Mouse (Mus musculus) spleen, adult 18-20 months (tissue): ENCODE measurements around the gene Dnlz.

Source experiments
- DNase-seq, 2 experiments: peaks; one replicate each; pipeline ENCODE4 v3.0.0; 2022; ENCODE audit warnings: mixed read lengths in 2 of 2

The Dnlz gene

DNA sequence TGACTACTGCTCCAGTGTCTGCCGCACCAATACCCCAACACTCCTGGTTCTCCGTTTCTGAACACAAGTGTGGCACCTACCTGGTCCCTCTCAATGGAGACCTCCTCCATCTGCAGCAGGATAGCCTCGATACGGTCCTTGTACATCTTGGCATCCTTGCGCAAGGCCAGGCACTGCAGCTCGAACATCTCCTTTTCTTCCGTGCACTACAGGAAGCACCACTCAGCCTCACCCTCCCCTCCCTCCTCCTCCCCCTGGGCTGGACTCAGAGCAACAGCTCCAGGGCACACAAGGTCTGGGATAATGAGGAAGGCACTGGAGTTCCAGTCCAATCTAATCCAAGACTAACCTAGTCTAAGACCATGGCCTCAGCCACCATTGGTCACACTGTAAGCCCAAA lies 4.8 kb upstream of the Dnlz start:
- no peak for DNase-seq

DNA sequence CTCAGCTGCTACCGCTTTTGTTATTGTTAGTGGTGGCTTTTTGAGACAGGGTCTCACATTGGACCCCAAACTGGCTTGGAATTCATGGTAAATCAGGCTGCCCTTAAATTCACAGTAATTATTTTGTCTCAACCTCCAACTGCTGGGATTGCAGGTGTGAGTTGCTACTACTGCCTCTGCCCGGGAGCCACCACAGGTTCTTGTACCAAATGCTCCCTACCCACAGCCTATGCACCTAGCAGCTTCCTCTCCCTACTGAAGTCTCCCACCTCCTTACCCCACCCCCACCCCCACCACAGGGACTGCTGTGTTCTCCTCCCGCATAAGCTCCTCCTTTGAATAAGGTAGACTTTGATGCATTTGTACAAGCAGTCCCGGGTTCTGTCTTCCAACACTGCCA lies 4.3 kb upstream of the Dnlz start:
- no peak for DNase-seq

DNA sequence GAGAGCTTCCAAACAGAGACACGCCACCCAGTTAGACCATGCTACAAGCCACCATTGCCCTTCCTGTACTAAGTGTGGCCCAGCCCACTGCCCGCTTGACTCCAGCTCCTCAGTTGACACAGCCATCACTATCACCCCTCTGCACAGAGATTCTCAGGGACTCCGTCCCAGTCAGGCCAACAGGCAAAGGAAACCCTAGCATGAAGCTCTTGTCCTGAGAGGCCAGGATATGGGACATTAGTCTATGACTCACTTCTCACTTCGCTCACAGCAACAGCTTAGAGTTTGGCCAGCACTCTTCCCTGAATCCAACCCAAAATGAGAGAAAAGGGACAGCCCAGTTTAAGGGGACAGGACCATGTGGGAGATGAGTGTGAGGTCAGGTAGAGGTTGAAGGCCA lies 2.5 kb upstream of the Dnlz start:
- no peak for DNase-seq

DNA sequence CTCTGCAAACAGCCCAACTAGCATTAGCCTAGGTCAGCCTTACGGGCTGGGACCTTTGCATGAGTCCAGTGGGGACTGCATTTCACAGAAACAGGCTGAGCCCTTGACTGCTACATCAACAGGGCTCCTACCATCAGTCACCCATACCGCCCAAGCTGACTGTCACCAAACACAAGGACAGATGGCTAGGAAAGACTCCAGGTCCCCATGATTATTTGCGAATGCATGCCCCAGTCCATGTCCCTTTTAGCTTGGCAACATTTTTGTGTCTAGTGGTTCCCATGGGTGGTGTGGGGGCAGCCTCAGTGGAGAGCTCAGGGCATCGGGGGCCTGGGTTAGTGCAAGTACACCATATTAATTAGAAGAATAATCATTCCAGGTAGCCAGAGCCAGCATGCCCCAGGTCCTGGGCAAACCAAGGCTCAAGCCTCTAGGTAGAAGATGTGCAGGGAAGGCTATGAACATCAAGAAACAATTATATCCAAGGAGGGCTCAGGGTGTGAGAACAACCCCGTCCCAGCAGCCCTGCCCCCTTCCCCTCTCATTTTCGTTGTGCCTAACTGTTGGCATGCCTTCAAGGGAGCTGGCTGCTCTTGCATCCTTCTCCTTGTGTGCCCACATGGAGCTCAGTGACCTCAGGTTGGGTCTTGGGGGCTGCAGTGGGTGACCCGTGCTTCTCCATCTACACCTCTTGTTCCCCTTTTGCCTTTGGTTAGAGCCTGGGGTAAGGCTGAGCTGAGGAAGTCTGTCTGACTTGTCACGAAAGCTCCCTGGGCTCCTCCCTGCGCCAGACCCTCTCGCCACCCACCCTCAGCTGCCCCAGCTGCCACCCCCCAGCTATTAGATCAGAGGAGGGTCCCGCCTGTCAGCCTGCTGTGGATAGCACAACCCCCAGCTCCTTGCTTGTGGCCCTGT lies 1.4 kb upstream of the Dnlz start:
- DNase-seq: no peak

DNA sequence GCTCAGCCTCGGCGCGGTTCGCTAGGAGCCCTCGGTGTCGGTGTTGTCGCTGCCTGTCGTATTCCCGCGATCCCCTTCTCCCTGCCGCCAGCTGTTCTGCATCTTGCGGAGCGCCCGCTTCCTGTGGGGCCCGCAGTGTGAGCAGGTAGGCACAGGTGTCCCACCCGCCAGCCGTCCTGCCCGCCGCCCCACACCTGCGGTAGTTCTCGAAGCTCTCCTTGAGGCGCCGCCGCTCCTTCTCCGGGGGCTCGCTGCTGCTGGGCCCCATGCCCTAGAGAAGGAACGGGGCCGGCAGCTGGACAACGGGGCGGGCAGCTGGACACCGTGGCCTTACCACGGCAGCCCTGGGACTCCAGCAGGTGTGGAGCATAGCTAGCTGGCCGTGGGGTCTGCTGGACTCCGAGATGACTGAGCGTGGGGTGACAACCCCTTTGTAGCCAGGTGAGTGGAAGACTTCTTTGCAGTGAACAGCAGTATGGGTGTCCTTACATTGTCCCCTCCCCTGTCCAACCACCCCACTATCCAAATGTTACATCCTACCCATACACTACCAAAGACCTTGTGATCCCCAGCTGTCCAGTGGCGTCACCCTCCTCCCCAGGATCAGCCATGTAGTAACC lies 491 bp upstream of the Dnlz start:
- peak; percentile 19 to 46 for DNase-seq

DNA sequence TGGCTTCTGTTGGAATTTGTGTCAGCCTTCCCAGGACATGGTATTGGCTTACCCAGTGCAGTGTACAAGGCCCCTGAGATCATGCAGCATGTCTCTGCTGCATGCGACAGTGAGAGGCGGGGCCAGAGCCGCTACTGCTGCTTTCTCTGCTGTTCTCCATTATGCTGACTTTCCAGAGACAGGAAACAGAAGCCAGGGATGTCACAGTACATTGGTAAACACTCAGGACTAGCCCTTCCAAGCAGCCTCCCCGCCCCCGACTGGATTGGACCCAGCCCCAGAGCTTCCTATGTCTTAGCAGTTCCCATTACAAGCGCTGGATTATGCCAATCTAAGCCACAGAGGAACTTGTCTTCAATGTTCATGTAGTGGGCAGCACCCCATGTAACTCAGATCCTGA lies 3.7 kb downstream of the Dnlz start:
- DNase-seq: no peak

DNA sequence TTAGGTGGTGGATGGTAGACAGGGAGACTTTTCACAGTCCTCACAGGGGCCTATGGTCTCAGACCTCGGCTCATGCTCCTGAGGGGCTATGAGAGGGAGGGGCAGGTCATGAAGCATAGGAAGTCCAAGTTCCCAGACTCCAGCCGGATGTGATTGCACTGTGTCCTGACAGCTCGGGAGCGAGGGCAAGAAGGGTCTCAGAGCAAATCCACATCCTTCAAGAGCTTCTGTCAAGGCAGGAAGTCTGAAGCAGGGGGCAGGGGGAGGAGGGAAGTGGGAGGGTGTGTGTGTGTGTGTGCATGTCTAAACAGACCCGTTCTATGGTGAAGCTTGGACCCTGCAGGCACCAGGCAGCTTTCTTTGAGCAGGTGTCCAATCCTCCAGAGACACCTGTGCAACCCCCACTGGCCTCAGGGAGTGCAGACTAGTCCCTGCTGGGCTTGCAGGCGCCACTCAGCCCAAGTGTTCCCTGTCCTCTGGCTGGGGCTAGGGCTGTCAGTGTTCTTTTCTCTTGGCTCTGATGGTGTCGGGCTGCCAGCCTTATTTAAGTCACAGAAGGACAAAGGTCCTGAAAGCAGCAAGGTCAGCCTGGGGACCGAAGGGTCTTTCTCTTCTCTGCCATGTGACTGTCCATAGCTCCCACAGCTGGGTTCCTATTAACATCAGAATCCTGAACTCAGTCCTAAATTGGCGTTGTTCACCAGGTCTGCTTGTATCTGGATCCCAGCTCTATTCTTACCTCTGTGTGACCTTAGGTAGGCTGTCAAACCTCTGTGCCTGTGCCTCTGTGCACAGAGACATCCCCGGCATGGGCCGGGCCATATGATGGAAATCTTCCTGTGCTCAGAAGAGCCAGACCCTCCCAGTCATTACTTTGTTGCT lies 9.1 kb downstream of the Dnlz start:
- DNase-seq: no peak

DNA sequence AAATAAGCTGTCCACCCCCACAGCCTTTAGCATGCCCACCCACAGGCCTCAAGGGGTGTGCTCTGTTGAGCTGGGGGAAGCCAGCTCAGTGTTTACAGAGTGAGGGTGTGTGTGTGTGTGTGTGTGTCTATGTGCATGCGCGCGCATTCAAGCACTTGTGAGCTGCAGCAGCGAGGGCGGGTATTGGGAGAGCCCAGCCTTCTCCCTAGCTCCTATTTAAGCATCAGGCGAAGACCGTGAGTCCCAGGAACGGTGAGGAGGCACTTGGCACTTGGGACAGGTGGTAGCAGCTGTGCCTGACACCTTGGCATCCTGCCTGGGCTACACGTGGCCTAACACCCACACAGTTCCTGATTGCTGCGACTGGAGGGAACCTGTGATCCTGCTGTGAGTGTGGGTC lies 9.9 kb downstream of the Dnlz start:
- DNase-seq: no peak

DNA sequence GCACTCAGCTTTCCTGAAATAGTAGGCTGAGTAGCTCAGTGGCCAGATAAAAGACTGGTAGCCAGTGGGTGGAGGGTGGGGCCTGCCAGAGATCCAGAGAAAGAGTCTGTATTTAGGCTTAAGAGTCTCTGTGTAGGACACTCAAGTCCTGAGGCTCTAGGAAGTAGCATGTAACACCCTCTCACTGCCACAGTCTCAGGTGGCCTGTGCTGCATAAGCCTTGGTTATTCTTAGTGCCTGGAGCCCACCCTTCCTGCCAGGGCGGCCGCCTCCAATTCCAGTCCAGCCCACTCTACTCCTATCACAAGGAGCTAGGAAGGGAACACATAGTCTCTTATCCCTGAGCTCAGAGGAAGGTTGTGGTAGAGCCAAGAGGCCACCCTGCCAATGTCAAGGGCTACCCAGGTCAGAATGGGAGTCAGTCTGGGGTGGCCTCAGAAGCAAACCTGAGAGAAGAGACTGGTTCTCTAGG lies 10.4 kb downstream of the Dnlz start:
- DNase-seq: no peak

DNA sequence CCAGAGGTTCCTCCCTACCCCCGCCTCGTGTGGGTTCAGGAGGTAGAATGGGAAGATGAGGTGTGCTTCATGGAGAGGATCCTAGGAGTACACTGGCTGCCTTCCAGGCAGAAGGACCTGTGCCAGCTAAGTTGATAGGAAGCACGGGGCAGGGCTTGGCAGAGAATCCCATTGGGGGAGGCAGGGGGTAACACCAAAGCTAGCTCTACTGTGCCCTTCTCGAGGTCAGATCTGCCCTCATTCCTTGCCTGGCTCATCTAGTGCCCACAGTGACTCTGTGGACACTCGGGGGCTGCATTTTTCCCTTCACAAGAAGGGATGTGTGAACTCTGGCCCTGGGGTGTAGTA lies 12.7 kb downstream of the Dnlz start:
- no peak for DNase-seq

DNA sequence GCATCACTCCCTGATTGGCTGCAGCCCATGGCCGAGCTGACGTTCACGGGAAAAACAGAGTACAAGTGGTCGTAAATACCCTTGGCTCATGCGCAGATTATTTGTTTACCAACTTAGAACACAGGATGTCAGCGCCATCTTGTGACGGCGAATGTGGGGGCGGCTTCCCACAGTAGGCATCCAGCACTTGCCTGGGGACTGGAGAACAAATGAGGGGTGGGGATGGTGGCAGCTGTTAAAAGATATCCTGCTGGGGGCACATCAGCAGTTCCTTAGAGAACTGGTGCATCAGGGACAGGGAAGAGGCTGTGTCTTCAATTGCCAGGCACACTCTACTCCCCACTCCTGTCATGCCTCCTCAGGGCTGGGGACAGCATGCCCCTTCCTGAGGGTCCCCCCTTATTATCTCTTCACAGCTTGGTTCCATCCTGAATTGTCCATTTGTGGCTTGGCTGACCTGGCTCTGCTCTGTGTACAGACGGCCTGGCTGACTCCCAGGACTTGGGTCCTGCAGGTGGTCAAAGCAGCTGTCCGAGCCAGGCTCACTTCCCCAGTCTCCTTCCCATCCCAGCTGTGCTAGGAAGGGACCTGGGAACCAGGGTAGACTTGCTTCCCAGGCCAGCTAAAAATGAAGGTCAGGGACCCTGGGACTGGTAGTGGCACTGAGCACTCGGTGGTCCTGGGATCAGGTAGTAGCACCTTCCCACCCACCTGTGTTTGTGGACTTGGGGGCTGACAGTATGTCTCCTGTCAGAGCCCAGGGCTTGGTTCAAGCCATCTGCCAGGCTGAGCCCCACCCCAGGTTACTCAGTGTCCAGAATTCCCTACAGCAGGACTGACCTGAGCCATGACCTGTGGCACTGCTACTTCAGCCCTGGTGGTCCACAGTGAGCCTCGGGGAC lies 13.4 kb downstream of the Dnlz start:
- no peak for DNase-seq

DNA sequence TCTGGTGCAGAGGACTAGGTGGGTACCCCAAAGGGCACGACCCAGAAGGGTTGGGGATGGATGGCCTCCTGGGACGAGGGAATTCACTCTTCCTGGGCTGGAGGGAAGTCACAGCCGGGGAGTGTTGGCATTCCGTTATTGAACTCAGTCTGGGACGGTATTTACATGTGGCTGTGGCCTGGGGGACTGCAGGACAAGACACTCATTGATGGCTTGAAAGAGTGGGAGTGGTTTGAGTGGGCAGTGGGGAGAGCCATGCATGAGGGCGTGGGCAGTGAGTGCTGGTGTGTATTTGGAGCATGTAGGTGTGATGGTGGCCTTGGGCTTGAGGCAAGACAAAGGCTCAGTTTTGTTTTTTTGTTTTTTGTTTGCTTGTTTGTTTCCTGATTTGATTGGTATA lies 21.2 kb downstream of the Dnlz start:
- no peak for DNase-seq

DNA sequence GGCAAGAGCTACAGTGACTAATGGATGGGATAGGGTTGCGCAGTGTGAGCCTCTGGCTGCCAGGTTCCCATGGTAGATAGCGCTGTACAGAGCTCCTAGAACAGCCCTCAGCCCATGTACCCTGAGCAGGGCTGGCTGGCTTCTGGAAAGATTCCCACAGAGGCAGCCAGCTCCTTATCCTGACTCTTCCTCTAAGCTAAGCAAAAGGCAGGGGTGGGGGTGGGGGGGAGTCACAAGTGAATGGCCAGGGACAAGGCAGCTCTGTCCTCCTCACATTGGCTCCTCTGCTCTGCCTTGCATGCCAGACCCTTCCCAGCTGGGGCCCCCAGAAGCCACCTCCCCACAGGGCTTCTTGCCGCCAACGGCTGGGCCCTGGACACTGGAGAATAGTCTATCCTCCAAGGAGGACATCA lies 21.8 kb downstream of the Dnlz start:
- no peak for DNase-seq

DNA sequence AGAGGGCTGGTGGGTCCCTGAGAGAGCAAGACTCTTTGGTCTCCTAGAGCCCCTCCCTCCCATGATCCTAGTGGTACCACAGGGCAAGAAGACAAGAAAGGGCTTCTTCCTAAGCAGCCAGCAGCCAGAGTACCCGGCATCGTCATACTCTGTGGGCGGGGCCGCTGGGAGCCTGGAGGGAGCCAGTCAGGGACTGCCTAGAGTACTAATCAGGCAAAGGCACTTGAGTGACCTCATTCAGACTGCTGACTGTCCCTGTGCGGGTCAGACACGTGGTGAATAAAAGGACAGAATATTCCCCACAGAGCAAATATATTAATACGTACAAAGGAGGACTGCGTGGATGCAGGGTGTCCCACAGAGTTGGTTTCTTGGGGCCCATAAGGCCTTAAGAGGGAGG lies 22.5 kb downstream of the Dnlz start:
- DNase-seq: no peak

DNA sequence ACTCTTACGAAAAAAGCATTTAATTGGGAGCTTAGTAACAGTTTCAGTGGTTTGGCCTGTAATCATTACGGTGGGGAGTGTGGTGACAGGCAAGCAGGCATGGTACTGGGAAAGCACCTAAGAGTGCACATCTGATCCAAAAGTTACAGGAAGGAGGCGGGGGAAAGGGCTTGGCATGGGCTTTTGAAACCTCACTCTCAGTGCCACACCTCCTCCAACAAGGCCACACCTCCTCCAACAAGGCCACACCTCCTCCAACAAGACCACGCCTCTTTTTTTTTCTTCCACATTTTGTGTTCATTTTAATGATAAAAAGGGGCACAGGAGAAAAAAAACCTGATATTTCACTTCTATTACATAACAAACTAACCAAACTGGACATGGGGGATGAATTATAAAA lies 24.1 kb downstream of the Dnlz start:
- DNase-seq: no peak

DNA sequence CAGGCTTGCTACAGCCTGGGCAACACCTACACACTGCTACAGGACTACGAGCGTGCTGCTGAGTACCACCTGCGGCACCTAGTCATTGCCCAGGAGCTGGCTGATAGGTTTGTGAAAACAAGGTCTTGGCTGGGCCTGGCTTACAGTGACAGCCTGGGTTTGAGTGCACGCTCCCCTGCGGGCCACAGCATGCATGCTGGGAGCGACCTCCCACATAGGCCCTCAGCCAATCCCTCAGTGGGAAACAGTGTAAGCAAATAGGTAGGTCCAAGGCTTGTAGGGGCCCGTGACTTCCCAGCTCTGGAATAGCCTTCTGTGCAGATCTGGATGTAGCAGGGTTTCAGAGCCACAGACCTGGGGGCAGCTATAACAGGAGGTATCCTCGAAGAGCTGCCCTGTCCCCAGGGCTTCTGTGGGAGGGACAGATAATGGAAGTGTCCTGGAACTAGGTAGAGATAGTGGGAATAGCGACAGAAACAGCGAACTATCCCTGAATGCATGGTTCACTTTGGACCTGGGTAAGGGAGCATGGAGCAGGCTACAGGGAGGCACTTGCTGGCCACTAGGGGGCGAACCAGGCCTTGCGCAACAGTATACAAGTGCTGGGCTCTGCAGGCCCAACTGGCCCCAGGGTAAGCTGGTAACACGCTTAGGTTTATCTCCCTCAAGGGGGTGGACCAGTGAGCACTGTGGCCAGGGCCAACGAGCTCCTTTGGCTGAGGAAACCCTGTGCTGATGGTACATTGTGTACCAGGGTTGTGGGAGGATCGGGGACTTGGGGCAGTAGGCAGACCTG lies 26.3 kb downstream of the Dnlz start:
- peak in 1 of 2 experiments; percentile 47 for DNase-seq

DNA sequence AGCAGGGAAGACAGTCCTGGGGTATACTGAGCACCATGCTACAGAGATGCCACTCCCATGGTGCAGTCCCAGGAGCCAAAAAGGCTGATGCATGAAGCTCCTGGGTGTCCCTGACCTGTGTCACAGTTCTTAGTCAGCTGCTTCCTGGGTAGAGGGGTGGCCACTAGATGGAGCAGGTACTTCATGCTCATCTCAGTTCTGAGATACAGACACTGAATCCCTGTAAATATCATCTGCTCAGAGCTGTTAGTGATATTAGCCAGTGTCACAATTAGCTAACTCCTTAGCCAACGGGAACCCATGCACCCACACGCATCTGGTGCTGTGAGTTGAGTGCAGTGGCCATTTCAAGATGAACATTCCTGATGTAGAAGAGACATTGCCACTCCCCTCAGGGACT lies 27.0 kb downstream of the Dnlz start:
- DNase-seq: no peak

DNA sequence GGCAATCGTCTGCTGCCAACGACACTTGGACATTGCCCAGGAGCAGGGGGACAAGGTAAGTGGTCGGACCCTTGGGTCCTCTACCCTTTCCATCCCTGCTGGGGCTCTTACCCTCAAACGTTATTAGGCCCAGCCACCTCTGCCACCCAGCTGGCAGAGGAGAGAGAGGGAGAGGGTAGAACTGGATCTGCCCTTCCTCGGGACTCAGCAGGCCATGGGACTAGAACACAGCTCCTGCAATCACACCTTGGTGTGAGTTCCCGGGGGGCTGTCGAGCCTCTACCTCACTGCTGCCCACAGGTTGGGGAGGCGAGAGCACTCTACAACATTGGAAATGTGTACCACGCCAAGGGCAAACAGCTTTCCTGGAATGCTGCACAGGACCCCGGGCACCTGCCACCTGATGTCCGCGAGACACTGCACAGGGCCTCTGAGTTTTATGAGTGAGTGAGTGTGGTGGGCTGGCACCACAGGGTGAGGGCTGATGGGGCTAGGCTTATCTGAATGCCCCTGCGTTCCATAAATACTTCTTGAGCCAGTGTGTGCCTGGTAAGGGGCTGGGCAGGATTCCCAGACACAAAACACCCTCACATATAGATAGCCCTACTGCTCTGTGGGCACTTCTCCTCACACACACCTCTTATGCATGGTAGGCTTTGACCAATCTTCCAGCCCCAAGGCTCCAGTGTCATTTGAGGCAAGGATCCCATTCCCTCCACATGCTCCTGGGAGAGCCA lies 28.2 kb downstream of the Dnlz start:
- no peak for DNase-seq

DNA sequence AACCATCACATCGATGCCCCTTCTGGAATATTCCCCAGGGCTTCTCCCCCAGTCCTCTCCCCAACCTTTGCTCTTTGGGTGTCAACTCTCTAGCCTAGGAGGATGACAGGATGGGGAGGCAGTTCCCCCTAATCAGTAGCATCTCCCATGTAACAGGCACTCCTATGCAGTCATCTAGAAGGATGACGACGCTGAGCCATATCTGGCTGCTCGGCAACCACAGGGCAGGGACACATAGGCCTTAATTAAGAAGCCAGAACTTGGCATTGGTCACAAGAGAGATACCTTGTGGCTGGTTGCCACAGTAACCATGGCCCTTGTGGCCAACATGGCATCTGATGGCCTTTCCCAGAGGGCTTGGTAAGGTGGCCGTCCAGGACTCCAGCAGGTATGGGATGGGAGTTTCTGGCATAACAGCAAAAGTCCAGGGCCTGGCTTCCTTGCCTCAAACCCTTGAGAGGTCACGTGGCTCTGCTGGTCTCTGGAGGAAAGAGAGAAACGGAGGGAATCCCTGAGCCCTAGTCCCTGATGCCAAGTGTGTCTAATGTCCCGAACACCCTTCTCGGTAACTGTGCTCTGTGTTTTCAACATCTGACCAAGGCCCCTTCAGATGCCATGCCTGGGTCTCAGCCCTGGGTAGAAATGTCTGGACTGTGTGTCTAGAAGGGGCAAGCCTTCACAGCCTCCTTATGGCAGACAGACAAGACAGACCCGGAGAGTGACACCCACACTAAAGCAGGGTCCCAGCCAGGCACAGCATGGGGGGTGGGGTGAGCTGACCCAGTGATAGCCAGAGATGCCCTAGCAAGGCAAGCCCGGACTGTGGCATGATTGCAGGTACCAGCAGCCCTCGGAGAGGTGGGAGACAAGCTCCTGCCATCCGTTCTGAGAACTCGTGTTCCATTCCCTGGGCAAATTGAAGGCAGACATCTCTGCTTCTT lies 31.4 kb downstream of the Dnlz start:
- no peak for DNase-seq
